Mouse (Mus musculus) myocyte (in vitro differentiated cells): ENCODE data around the gene Sephs2.

Experiments
- MAX ChIP-seq: IDR thresholded peaks from one replicate; pipeline ENCODE4 v1.6.1; 2011; ENCODE audit warnings: low read depth, mild to moderate bottlenecking, control low read depth
- MYOD1 ChIP-seq, 3 experiments: IDR thresholded peaks; one replicate each; pipeline ENCODE4 v1.6.1; 2011; ENCODE audit warnings: control low read depth in 2 of 3, low read depth in 2 of 3, mild to moderate bottlenecking in 2 of 3, moderate library complexity in 1 of 3; ENCODE audit not compliant: insufficient read length in 2 of 3, control insufficient read depth in 1 of 3
- POLR2AphosphoS2 ChIP-seq: IDR thresholded peaks from one replicate; pipeline ENCODE4 v1.6.1; 2011; ENCODE audit warnings: low read depth, control low read depth; ENCODE audit not compliant: insufficient read length
- USF1 ChIP-seq: IDR thresholded peaks from one replicate; pipeline ENCODE4 v1.6.1; 2011; ENCODE audit warnings: low read depth, mild to moderate bottlenecking, control low read depth, moderate library complexity

GRCm38 (mm10) chr7:127243361-127243867 is 30.4 kb downstream of the Sephs2 start:
- TF ChIP-seq USF1 = no peak
- TF ChIP-seq MAX = no peak
- no peak for TF ChIP-seq POLR2AphosphoS2
- no peak for TF ChIP-seq MYOD1 (IDR thresholded peaks at IDR 0.05; ENCODE audit: control insufficient read depth in 1 of 3, insufficient read length in 2 of 3, low read depth in 2 of 3)
